Mouse (Mus musculus) adrenal gland, adult 18-20 months (tissue): Measurements from ENCODE around the gene Tagap. TPM values are rescaled to one million over a fixed set of nuclear protein-coding genes. Genes with fewer than 3 reads are reported as not detected.

ENCODE experiments used
- DNase-seq, 2 experiments: peaks; one replicate each; pipeline ENCODE4 v3.0.0; 2021 to 2022; ENCODE audit warnings: low spot score in 2 of 2
- long read RNA-seq, 2 experiments: library from polyadenylated mRNA; stranded (forward); transcript quantifications; one replicate each; pipeline ENCODE4 v2.0.0; 2021
- total RNA-seq, 2 experiments: library from RNA; stranded (reverse); gene quantifications; 1 replicate in 1 of 2; 2 replicates in 1 of 2; pipeline ENCODE4 v1.2.3; 2021

Tagap gene
- 1 to 10 TPM; 5.1 to 5.3 TPM for total RNA-seq
- long read RNA-seq, experiment 1, result 0 reads
- long read RNA-seq, experiment 2, partial matches to known transcripts, result 0 of 4 reads
- long read RNA-seq, experiment 2, other reads (novel, unspliced or antisense), result 2 of 4 reads

DNA sequence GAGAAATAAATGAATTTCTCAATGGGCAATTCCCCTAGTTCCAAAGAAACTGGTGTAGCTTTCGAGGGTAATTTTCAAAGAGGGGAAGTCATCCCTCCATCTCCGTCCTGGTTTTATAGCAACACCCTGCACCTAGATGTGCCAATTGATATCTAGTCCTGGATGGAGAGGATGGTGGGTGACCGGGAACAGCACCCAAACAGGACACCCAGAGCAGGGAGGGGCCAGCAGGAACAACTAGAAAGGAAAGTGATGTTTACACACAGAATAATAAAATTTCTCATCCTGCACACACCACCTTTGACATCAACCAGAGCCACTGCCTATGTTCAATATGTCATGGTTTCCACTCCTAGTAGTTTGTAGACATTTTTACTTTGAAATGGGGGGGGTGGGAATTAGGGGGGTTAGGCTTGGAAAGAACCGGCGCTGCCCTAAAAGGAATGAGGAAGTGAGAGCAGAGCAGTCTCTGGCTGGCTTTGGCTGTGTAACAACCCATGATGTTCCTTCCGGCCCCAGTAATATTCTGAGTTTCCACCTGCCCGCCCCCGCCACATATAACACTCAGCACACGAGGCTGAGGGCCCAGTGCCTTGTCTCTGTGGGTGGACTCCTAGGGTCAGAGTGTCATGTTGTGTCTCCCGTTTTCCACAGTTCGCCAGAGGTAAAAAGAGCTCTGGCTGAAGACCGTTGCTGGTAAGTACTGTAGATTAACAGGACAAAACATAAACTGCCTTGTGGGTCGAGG, at the start of gene Tagap:
Tagap (plus strand) TSS at position 588 of the 748 bp plus-strand sequence.
- DNase-seq, result no peak

DNA sequence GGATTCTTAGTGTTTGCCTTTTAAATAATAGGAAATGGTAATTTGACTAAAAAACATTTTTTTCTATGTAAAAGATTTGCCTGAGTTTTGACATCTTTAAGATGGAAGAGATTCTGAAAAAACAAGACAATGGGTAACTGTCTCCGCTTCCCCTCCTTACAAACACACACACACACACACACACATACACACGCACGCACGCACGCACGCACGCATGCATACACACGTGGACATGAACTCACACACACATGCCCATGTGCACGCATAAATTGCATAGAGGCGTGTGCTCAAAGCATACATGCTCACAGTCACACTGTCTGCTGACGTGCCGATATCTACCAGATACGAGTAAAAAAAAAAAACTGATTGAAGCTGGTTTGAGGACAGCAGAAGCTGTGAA, 49.3 kb upstream of the Tagap start:
- DNase-seq, result no peak

DNA sequence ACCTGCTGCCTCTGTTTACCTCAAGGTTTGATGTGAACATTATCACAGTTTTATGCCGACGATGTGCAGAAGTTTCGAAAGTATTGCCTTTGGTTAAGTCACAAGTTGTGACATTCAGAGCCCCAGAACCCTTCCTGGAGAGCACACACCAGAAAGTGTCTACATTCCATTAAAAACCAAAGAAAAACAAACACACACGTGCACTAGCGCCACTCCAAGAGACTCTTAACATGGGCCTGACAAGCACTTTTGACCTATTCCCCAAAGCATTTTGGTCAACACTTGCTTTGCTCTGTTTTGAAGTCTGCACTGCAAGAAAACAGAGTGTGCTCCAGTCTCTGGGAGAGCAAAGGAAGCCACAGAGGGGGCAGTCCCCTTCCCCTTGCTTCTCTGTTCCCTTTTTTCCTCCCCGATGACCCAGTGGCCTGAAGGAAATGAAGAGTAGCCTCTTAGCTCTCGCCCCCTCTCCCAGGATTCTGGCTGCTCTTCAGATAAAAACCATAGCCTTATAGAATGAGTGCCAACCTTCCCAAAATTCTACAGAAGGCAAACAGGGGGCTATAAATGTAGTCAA, 48.5 kb upstream of the Tagap start:
- DNase-seq, result no peak

DNA sequence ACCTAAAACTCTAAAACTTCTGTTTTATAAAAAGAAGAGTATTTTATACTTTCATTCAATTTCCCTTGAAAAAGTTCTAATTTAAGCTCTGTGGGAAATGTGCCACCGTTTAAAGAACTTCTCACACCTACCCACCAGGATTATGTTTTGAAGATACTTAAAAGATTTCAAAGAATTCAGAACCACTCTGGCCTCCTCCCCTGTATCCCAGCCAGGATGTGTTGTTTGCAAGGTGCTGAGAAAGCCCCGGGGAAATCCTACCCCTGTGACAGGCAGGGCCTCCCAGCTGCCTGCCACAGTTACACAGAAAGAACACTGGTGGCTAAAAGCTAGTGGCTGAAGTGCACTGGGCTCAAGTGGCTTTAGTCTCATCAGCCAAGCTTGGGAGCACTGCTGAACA, 47.9 kb upstream of the Tagap start:
- DNase-seq, result no peak

DNA sequence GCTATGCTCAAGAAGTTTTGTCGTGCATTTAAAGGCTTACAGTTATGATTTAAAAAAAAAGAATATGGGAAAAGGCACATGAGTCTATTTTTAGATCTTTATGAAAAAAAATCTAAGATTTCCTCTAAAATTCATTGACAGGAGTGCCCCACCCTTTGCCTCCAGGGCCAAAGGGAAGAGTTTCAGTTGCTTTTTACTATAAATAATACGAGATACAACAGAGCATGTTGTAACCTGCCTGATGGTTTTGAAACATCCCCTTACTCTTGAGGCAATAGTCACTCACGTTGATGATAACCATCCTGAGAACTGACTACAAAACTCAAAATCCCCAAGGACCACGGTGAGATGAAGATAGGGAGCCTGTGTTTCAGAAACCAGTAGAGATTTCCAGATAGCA, 46.3 kb upstream of the Tagap start:
- no peak for DNase-seq

DNA sequence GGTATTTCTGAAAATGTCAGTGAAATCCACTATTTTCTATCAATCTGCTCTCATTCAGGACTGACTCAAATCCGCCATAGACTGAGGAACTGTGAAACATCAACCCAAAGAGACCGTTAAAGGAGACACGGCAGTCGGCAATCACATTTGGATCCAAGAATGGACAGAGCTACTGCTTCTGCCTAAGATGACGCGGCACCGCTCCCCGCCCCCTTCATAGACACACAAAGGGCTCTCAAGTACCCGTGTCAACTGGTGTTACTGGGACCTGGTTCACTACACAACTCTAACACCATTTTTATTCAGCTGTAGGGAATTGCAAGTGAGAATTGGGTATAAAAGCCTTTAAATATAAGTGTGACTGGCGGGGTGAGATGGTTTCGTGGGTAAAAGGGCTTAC, 42.7 kb upstream of the Tagap start:
- DNase-seq, result no peak

DNA sequence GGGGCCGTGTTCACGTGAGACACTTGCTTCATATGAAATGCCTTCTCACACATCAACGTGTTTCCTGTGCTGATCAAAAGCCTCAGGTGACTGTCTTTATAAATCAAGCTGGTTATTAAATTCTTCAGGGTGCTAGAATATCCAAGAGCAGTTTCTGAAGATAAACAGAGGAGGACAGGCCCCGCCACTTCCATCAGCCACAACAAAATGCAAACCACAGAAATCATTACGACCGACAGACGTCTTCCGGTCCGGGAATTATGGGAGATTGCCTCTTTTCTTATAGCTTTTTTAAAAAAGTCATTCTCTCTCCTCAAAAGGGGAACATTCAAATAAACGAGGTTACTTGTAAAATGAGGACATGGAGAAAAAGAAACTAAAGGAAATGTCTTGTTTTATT, 41.2 kb upstream of the Tagap start:
- peak in 1 of 2 experiments; percentile 7 for DNase-seq

DNA sequence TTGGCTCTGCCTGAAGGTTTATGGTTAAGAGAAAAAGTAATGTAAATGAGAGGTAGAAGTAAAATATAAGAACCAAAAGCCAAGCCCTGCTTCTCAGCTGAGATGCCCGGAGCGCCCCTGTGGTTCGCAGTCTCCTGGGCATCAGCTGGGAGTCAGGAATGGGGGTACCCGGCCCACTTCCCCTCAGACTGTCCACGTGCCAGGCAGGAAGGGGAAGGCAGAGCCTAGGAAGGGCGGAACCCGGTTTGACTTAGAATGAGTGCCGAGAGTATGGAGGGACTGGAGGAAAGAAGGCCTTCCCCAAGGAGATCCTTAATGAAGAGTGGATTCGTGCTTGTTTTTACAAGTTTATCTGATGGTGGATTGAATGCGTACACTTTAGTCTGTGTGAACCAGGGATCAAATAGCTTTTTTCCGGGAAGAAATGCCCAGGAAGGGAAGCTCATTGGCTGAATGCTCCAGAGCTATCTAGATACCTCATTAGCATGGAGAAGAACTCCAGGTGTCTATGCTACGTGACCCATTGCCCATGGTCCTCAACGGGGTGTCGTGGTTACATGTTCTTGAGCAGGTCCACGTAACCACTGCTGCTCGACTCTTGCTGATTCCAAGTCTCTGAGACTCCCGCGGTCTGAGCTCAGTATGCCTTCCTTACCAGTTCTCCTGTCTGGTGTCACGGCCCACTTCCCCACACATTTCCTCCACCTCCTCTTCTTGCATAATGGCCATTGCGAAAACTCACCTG, 38.6 kb upstream of the Tagap start:
- peak in 1 of 2 experiments; percentile 13 for DNase-seq

DNA sequence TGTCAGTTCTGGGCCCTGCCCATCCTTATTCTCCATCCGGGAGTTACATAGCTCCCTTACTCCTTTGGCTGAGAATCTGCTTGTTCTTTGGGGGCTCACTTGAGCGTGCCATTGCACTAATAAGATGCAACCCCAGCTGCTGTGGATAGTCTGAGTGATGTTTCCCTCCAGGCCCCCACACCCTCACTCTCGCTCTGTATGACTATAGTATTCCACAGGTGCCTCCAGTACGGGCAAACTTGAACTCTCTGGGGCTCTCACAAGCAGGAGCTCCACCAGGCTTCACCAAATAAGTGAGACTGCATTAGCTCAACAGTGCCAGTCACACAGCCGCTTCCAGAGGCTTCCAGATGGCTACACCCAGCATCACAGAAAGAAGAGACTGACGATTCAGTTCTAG, 37.5 kb upstream of the Tagap start:
- peak in 1 of 2 experiments; percentile 10 for DNase-seq

DNA sequence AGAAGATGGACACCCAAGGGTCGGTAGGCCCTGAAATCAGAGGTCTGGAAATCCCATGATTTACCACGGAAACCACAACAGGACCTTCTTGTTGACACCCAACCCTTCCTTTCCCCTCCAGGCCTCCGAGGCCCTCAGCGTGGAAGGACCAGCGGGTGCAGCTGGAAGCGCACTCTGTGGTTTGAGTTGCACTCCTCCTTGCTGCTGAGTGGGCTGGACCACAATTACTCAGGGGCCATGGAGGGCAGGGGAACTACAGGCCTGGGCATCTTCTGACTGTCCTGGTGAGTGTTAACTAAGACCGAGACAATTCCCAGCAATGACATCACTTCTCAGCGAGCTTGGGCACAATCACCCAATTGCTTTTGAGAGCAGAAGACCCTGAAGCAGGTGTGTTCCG, 36.8 kb upstream of the Tagap start:
- DNase-seq, result peak in 1 of 2 experiments; percentile 16

DNA sequence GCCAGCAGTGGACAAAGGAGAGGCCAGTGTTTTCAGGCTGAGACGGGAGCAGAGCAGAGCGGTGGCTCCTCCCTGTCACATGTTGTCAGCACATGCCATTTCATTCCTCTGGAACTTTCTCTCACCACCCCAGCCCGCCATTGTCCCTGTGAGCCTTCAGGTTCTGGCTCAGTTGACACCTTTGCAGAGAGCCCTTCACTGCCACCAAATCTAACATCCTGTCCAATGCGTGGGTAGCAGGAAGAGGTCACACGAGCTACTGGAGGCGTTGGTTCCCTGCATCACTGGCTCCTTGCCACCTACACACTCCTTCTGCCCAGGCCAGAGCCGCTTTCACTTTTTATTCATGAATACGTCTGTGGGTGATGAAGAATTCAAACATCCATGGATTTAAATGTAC, 33.1 kb upstream of the Tagap start:
- DNase-seq, result peak in 1 of 2 experiments; percentile 14

DNA sequence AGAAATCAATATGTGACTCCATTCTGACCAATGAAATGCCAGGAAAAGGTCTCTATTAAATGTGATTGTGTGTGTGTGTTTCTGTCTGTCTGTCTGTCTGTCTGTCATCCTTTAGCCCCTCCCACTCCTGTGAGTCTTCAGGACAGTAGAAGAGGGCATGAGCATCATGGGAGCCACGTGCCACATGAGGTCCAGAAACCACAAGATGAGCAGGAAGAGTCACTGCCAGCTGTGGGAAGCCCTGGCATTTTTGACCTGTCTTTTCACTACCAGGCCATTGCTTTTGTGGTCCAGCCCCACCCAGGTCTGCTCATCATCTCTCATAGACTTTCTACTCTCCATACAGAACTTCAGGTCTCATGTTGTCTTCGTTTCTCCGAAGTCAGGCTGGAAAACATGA, 31.7 kb upstream of the Tagap start:
- no peak for DNase-seq

DNA sequence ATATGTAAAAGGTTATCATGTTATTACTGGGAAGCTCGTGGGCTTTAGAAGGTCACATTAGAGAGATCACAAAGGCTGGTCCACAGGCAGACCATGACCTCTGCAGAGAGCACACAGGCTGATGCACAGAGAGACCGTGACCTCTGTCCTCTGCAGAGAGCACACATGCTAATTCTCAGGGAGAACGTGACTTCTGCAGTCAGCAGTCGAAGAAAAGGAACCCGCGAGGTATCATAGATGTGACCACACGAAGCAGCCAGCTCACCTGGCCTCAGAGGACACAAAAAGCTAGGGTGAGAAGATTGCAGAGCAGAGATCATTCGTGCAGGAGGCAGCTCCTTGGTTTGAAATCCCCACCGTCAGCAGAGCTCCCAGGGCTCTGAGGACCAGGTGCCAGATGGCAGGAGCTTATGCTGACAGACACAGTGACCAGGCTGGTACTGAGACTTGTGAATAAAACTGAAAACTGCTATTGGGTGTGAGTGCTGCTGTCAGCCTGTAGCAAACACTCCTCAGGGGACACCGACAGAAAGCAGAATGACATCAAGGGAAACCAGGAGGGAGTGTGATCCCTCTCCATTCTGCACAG, 29.7 kb upstream of the Tagap start:
- no peak for DNase-seq

DNA sequence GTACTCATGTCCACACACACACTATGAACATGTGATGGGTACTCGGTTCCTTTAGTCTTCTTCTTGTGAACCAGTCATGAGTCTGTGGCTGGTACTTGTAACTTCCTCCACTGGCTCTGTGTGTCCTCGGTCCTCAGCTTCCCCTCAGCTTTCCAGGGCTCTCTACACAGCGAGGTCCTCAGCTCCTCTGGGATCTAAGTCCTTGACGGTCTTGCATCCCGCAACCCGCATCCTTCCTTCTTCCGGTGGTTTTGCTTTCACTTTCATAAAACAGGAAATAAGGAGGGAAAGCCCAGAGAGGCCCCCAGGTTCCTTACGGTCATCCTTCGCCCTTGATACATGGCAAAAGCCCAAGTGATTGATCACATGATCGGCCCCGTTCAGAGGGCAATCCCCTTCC, 28.7 kb upstream of the Tagap start:
- no peak for DNase-seq

DNA sequence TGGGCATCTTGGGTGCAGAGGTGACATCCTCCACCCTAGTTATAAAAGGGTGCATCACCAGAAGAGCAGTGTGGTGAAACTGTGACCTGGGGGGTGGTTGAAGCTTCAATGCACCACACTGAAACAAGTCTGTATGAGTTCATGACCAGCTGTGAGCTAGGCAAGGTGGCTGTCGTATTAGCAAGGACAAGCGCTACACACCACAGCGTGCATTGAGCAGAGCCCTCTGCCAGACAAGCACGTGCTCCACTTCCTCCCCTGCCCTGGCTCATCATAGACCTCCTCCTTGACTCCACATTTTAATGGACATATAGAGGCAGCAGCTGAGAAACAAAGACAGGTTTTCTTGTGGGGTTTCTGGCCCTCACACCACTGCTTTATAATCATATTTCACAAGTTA, 28.0 kb upstream of the Tagap start:
- DNase-seq, result no peak

DNA sequence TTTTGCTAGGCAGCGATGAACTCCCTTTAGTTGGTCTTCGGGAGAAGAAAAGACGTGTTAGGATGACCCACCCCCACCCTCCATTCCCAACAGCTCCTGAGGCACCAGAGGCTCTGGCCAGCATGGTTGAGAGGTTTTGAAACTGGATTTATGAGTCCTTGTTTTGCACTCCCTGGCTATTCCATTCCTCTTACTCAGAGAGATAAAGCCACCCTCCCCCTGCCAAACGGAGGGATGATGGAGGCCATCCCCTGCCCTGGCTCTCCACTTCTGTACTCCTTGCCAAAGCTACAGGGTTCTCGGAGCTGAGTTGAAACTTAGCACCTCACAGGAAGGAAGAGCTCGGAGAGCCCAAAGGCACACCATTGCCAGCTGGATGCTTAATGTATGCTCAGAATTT, 26.6 kb upstream of the Tagap start:
- DNase-seq, result peak in 1 of 2 experiments; percentile 32

DNA sequence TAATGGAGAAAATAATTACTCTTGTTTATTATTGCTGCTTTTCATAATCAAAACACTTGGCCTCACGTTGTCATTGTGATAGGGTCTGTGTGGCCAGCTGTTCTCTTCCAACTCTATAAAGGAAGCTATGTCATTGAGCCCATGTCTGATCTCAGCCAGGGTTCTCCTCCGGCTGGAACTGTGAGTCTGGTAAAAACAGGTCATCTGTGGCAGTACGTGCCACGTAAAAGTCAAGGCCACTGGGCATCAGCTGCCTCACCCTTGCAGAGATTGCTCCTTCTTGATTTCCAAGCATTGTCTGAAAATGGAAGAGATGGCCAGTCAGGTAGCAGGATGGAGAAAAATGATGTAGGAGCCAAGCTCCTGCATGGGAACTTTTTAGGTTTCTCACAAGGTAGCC, 25.8 kb upstream of the Tagap start:
- peak in 1 of 2 experiments; percentile 25 for DNase-seq

DNA sequence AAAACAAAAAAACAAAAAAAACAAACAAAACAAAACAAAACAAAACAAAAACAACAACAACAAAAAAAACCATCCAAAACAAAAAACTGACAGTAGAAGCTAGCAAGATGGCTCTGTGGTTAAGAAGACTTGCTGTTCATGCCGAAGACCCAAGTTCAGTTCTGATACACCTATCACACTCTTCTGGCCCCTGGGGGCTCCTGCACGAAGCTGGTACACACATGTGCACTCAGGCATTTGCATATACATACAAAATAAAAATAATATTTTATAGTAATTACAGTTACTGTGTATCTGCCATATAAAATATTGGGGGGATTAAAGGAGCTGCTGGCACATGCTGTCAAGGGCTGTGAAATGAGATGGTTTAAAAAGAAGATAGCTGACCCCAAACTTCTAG, 24.3 kb upstream of the Tagap start:
- no peak for DNase-seq

DNA sequence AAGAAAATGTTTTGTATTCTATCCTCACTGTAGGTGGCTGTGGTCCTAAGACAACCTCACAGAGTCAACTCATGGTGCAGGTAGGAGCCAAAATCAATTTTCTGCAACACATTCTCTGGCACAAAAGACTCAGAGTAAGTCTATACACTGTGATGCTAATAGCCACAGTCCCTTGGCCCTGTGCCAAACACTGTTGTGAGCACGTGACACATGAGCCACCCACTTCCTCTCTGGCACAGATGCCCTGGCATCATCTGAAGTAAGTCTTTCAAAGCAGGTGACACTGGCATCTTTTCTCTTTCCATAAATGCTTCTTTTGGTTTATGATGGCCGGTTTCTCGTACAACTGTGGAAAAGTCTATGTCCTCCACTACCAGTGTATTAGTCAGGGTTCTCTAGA, 23.4 kb upstream of the Tagap start:
- no peak for DNase-seq

DNA sequence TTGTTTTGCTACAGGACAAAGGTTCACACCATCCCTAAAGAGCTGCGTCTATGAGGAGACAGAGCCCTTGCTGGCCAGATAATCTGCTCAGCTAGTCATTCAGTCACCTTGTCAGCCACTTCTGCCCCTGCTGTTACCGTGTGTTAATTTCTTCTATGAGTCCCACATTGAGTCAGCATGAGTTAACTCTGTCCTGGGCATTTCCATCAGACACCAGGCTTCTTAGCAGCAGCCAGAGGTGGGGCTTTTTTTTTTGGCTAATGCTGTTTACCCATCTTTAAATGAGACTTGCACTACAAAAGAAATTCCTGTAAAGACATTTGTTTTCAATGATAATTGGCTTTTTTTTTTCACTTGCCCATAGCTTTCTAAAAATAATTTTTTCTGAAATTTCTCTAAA, 20.8 kb upstream of the Tagap start:
- DNase-seq, result no peak

DNA sequence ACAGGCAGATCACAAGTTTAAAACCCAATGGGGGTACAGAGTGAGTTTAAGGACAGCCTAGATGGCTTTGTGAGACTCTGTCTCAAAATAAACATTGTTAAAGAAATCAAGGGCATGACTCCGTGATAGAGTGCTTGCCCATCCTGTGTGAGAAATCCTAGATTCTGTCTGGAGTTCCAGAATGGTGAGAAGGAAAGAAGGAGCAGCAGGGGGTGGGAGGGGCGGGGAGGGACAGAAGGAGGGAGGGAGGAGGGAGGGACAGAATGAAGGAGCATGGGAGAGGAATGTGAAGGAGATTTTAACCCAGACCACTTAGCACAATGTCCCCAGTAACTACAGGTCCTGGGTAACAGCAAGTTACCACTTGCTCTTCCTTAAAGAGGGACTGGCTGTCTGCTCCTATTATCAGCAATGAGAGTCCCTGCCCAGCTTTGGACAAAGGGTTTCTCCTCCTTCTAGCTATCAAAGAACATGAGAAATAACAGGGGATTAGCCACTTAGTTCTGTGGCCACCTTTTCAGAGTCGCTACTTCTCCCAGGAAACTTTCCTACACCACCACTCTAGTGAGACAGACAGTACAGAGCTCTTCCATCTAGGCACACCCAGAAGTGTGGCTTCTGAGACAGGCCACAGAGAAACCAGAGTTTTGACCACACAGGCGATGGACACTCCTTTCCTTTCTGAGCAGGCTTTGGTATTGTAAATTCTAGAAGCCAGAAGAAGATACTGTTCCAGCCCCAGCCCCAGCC, 19.7 kb upstream of the Tagap start:
- no peak for DNase-seq
